Mouse (Mus musculus) embryonic facial prominence, embryonic 15.5 days (tissue): Measurements from ENCODE around the gene Psmb4. TPM values are rescaled to one million over a fixed set of nuclear protein-coding genes. Genes with fewer than 3 reads are reported as not detected.
"Not testable (repeated sequence)": the region's sequence is repeated elsewhere in the genome, so short reads cannot be mapped to it uniquely, and the experiment has no call there.

Experiments used
- ATAC-seq: fragments of 200-750 bp; cut with Nextera tagmentation; 2 replicates; pipeline ENCODE4 v1.8.0; 2017; ENCODE audit warnings: low read depth, moderate TSS enrichment; ENCODE audit not compliant: insufficient number of reproducible peaks, low FRiP score, low TSS enrichment
- H3K27ac ChIP-seq: fragments of 300-500 bp; sonication (generic); replicated peaks from 2 replicates; pipeline ENCODE4 v1.5.1; 2015; ENCODE audit warnings: mild to moderate bottlenecking, inconsistent platforms
- H3K27me3 ChIP-seq: fragments of 300-500 bp; sonication (generic); 2 replicates; pipeline ENCODE4 v1.6.1; 2015; ENCODE audit warnings: inconsistent platforms
- H3K36me3 ChIP-seq: fragments of 300-500 bp; sonication (generic); 2 replicates; pipeline ENCODE4 v1.6.1; 2015; ENCODE audit warnings: mild to moderate bottlenecking, inconsistent platforms
- H3K4me1 ChIP-seq: fragments of 300-500 bp; sonication (generic); 2 replicates; pipeline ENCODE4 v1.6.1; 2015; ENCODE audit warnings: inconsistent platforms
- H3K4me2 ChIP-seq: fragments of 300-500 bp; sonication (generic); replicated peaks from 2 replicates; pipeline ENCODE4 v1.6.1; 2015; ENCODE audit warnings: mild to moderate bottlenecking, inconsistent platforms
- H3K4me3 ChIP-seq: fragments of 300-500 bp; sonication (generic); replicated peaks from 2 replicates; pipeline ENCODE4 v1.5.1; 2015; ENCODE audit warnings: mild to moderate bottlenecking, inconsistent platforms
- H3K9ac ChIP-seq: fragments of 300-500 bp; sonication (generic); 2 replicates; pipeline ENCODE4 v1.6.1; 2015; ENCODE audit warnings: inconsistent platforms
- H3K9me3 ChIP-seq: fragments of 300-500 bp; sonication (generic); replicated peaks from 2 replicates; pipeline ENCODE4 v1.6.1; 2016; ENCODE audit warnings: inconsistent platforms
- WGBS: fragments of 180-500 bp; shearing (Covaris S2); methylation state at CpG from one replicate; pipeline ENCODE4 v1.1.7; 2015; 5-methylcytosine and 5-hydroxymethylcytosine counted together
- polyA plus RNA-seq: library from polyadenylated mRNA; unstranded; fragments of >200 nt; fragmentation: Nextera tagmentation; extraction: Ambion mirVana; gene quantifications from 2 replicates; pipeline ENCODE4 v1.2.1, GENCODE M21; 2015

Psmb4 gene
- polyA plus RNA-seq, 1 experiment from 2014 or later: 328 TPM

GRCm38 (mm10) chr3:94926301-94926736 is 39.6 kb upstream of the Psmb4 start:
- not testable (repeated sequence) for H3K9me3 ChIP-seq, H3K4me2 ChIP-seq, H3K9ac ChIP-seq, H3K36me3 ChIP-seq, H3K4me3 ChIP-seq, H3K4me1 ChIP-seq, H3K27me3 ChIP-seq, ATAC-seq, H3K27ac ChIP-seq
- 42% methylated on average over 4 of the region's 4 CpGs for WGBS

- ATAC-seq: no peak
- no peak overlapping the region for H3K27ac ChIP-seq
- H3K27me3 ChIP-seq: no peaks in the 10 kb centered on the region
- no peak overlapping the region for H3K4me3 ChIP-seq
- H3K9ac ChIP-seq: no peak overlapping the region
- no peak overlapping the region for H3K4me2 ChIP-seq
- WGBS: 61% methylated on average over 8 of the region's 8 CpGs
- H3K36me3 ChIP-seq: no peaks in the 10 kb centered on the region
- no peaks in the 10 kb centered on the region for H3K9me3 ChIP-seq
- no peaks in the 10 kb centered on the region for H3K4me1 ChIP-seq
Measured at GRCm38 (mm10) chr3:94924688-94925087, 37.9 kb upstream of the Psmb4 start.

GRCm38 (mm10) chr3:94922333-94922732 is 35.6 kb upstream of the Psmb4 start:
- Histone ChIP-seq H3K4me1 (0 out of 2 replicates have a peak, but pooled peaks cover 8% of the 10 kb centered on the region), H3K27me3 (no peaks in the 10 kb centered on the region), H3K4me3 (no peak overlapping the region), H3K9me3 (no peaks in the 10 kb centered on the region), H3K27ac (no peak overlapping the region), H3K9ac (no peak overlapping the region), H3K36me3 (no peaks in the 10 kb centered on the region), H3K4me2 (no peak overlapping the region)
- WGBS: 54% methylated on average over 3 of the region's 3 CpGs
- no peak for ATAC-seq

DNA sequence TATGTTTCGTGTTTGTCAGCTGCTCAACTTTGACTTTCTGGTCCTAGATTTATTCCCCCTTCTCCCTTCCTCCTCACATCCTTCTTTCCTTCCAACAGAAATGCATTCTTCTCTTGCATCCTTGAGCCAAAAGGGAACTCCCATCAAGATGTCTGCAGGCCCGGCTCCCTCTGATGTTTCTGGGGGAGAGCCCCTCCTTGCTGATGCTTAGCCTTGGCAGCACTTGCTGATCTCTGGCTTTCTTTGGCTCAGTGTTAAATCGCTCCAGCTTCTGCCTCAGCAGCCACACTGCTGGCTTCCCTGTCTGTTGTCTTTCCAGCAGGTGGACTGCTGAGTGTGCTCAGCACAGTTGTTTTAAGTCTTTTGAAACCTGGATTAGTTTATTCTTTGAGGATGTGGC is 34.3 kb upstream of the Psmb4 start:
- Histone ChIP-seq H3K4me3 (no peak overlapping the region), H3K4me2 (no peak overlapping the region), H3K27ac (no peak overlapping the region), H3K27me3 (no peaks in the 10 kb centered on the region), H3K9ac (no peak overlapping the region), H3K9me3 (no peaks in the 10 kb centered on the region), H3K36me3 (no peaks in the 10 kb centered on the region), H3K4me1 (0 out of 2 replicates have a peak, but pooled peaks cover 9% of the 10 kb centered on the region)
- 40% methylated on average over 3 of the region's 3 CpGs for WGBS
- no peak for ATAC-seq

GRCm38 (mm10) chr3:94918845-94919244 is 32.1 kb upstream of the Psmb4 start:
- Histone ChIP-seq H3K27ac (no peak overlapping the region), H3K4me2 (no peak overlapping the region)
- 75% methylated on average over 4 of the region's 4 CpGs for WGBS

GRCm38 (mm10) chr3:94917816-94918361 is 31.1 kb upstream of the Psmb4 start:
- H3K9ac ChIP-seq: no peak overlapping the region
- H3K4me1 ChIP-seq: 0 out of 2 replicates have a peak, but pooled peaks cover 12% of the 10 kb centered on the region
- WGBS: 46% methylated on average over 14 of the region's 14 CpGs
- H3K36me3 ChIP-seq: no peaks in the 10 kb centered on the region
- H3K4me3 ChIP-seq: no peak overlapping the region
- H3K9me3 ChIP-seq: no peaks in the 10 kb centered on the region
- no peak overlapping the region for H3K4me2 ChIP-seq
- H3K27me3 ChIP-seq: no peaks in the 10 kb centered on the region
- ATAC-seq: peak; percentile 34; the same call in 1 of the 2 replicates
- no peak overlapping the region for H3K27ac ChIP-seq

More at GRCm38 (mm10) chr3:94918845-94919244, 32.1 kb upstream of the Psmb4 start:
- ATAC-seq: no peak
- no peak overlapping the region for H3K4me3 ChIP-seq
- no peak overlapping the region for H3K9ac ChIP-seq
- H3K9me3 ChIP-seq: no peaks in the 10 kb centered on the region
- H3K27me3 ChIP-seq: no peaks in the 10 kb centered on the region
- H3K4me1 ChIP-seq: 0 out of 2 replicates have a peak, but pooled peaks cover 12% of the 10 kb centered on the region
- H3K36me3 ChIP-seq: no peaks in the 10 kb centered on the region

GRCm38 (mm10) chr3:94915903-94916741 is 29.4 kb upstream of the Psmb4 start:
- 0 out of 2 replicates have a peak, but pooled peaks cover 12% of the 10 kb centered on the region for H3K4me1 ChIP-seq
- no peaks in the 10 kb centered on the region for H3K36me3 ChIP-seq
- ATAC-seq: peak; percentile 57; the same call in 1 of the 2 replicates
- H3K9ac ChIP-seq: no peak overlapping the region
- 50% methylated on average over 7 of the region's 7 CpGs for WGBS
- no peaks in the 10 kb centered on the region for H3K27me3 ChIP-seq
- no peak overlapping the region for H3K4me2 ChIP-seq
- no peaks in the 10 kb centered on the region for H3K9me3 ChIP-seq
- no peak overlapping the region for H3K27ac ChIP-seq
- no peak overlapping the region for H3K4me3 ChIP-seq

DNA sequence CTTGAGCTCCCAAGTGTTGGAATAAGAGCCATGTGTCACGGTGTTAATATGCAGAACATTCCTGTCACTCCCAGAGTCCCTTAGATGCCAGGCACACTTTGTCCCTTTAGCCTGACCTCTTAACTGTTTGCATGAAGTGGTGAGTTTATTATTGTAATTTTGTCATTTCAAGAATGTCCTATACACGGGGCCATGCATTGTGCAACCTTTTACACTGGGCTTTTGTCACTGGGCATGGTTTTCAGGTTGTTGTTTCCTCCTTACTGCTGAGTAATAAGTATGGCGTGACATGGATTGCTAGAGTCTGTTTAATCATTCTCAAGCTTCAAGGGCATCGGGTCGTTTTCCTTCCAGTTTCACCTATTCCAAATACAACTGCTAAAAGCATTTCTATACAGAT is 27.0 kb upstream of the Psmb4 start:
- H3K9me3 ChIP-seq: no peaks in the 10 kb centered on the region
- H3K36me3 ChIP-seq: no peaks in the 10 kb centered on the region
- no peak overlapping the region for H3K4me2 ChIP-seq
- 55% methylated on average over 5 of the region's 5 CpGs for WGBS
- ATAC-seq: no peak
- H3K4me1 ChIP-seq: 0 out of 2 replicates have a peak, but pooled peaks cover 12% of the 10 kb centered on the region
- H3K27ac ChIP-seq: no peak overlapping the region
- no peaks in the 10 kb centered on the region for H3K27me3 ChIP-seq
- H3K9ac ChIP-seq: no peak overlapping the region
- H3K4me3 ChIP-seq: no peak overlapping the region

GRCm38 (mm10) chr3:94911050-94911693 is 24.4 kb upstream of the Psmb4 start:
- ATAC-seq: no peak
- no peak overlapping the region for H3K9ac ChIP-seq

DNA sequence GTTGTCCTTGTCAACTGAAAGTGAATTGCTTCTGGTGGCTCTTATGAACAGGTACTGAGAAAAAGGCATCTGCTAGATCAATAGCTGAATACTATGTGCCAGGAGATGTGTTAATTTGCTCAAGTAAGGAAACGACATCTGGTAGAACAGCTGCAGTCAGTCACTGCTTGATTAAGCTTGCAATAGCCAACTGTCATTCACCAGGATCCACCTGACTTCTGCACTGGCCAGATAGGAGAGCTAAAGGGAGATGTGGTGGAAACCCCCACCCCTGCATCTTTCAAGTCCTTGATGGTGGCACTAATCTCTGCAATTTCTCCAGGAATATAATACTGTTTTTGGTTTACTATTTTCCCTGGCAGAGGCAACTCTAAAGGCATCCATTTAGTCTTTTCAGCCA is 19.7 kb upstream of the Psmb4 start:
- H3K9me3 ChIP-seq: no peaks in the 10 kb centered on the region
- no peaks in the 10 kb centered on the region for H3K36me3 ChIP-seq
- no peak overlapping the region for H3K4me3 ChIP-seq
- H3K4me2 ChIP-seq: no peak overlapping the region
- H3K27ac ChIP-seq: no peak overlapping the region
- H3K27me3 ChIP-seq: no peaks in the 10 kb centered on the region
- H3K9ac ChIP-seq: no peak overlapping the region
- ATAC-seq: no peak
- no peaks in the 10 kb centered on the region for H3K4me1 ChIP-seq
- WGBS: 52% methylated on average over 1 of the region's 1 CpGs

More at GRCm38 (mm10) chr3:94911050-94911693, 24.4 kb upstream of the Psmb4 start:
- Histone ChIP-seq H3K27me3 (no peaks in the 10 kb centered on the region), H3K4me2 (no peak overlapping the region), H3K9me3 (no peaks in the 10 kb centered on the region), H3K4me1 (0 out of 2 replicates have a peak, but pooled peaks cover 4% of the 10 kb centered on the region), H3K36me3 (no peaks in the 10 kb centered on the region), H3K27ac (no peak overlapping the region), H3K4me3 (no peak overlapping the region)
- WGBS: 55% methylated on average over 2 of the region's 2 CpGs

DNA sequence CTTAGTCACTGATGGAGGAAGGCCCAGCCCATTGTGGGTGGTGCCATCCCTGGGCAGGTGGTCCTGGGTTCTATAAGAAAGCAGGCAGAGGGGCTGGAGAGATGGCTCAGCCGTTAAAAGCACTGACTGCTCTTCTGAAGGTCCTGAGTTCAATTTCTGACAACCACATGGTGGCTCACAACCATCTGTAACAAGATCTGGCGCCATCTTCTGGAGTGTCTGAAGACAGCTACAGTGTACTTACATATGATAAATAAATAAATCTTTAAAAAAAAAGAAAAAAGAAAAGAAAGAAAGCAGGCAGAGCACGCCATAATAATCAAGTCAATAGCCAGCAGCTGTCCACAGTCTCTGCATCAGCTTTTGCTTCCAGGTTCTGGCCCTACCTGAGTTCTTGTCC is 18.0 kb upstream of the Psmb4 start:
- WGBS: 56% methylated on average over 3 of the region's 3 CpGs
- not testable (repeated sequence) for ATAC-seq

More for the DNA sequence above, 18.0 kb upstream of the Psmb4 start:
- not testable (repeated sequence) for H3K4me2 ChIP-seq, H3K9me3 ChIP-seq, H3K4me3 ChIP-seq, H3K27me3 ChIP-seq, H3K36me3 ChIP-seq, H3K4me1 ChIP-seq, H3K27ac ChIP-seq, H3K9ac ChIP-seq
